Mouse (Mus musculus) spleen, adult 2 months (tissue): Measurements from ENCODE around the gene Tcf3.

Source experiments
- CTCF ChIP-seq: fragments of 200-500 bp; IDR thresholded peaks from 2 replicates; pipeline ENCODE4 v1.5.1; 2011; ENCODE audit warnings: mild to moderate bottlenecking, inconsistent platforms; ENCODE audit not compliant: insufficient read depth, insufficient read length, insufficient replicate concordance; ENCODE audit errors: extremely low read depth
- POLR2A ChIP-seq: fragments of 200-500 bp; IDR thresholded peaks from 2 replicates; pipeline ENCODE4 v1.6.1; 2011; ENCODE audit warnings: low read depth, low read length, inconsistent platforms

GRCm38 (mm10) chr10:80390697-80391096, 42.8 kb downstream of the Tcf3 start:
- TF ChIP-seq POLR2A (no peak), CTCF (no peak)
